Mouse (Mus musculus): ENCODE measurements around the gene Pde9a. TPM values are rescaled to one million over a fixed set of nuclear protein-coding genes. Genes with fewer than 3 reads are reported as not detected.

Pde9a gene
- polyA plus RNA-seq, 1 experiment from 2014 or later: 31.5 TPM

GRCm38 (mm10) chr17:31445061-31445731, 59.2 kb downstream of the Pde9a start:
- Histone ChIP-seq H3K9me3 (ENCODE audit: control insufficient read depth, low read length) (no peaks in the 10 kb centered on the region), H3K4me1 (replicated peaks; ENCODE audit: control insufficient read depth, insufficient read depth, low read length) (peaks cover 12% of the 10 kb centered on the region), H3K36me3 (ENCODE audit: control insufficient read depth, insufficient read depth, low read length) (no peaks in the 10 kb centered on the region; the same call in 1 of the 2 replicates), H3K9ac (ENCODE audit: low read length) (no peak overlapping the region), H3K27me3 (ENCODE audit: control insufficient read depth, insufficient read depth, low read depth, low read length) (no peaks in the 10 kb centered on the region), H3K27ac (ENCODE audit: low read length) (peak overlapping the region; percentile 0; the same call in 1 of the 2 replicates), H3K4me2 (ENCODE audit: low read depth, low read length) (no peak overlapping the region), H3K4me3 (ENCODE audit: low read length) (no peak overlapping the region)
- ATAC-seq (ENCODE audit: low read depth): peak; percentile 66
- 18% methylated on average over 7 of the region's 7 CpGs for WGBS

GRCm38 (mm10) chr17:31447766-31448165, 61.8 kb downstream of the Pde9a start:
- H3K27ac ChIP-seq (ENCODE audit: low read length): no peak overlapping the region
- peaks cover 15% of the 10 kb centered on the region for H3K4me1 ChIP-seq (replicated peaks; ENCODE audit: control insufficient read depth, insufficient read depth, low read length)
- 70% methylated on average over 5 of the region's 5 CpGs for WGBS
- H3K36me3 ChIP-seq (ENCODE audit: control insufficient read depth, insufficient read depth, low read length): no peaks in the 10 kb centered on the region; the same call in 1 of the 2 replicates
- H3K9ac ChIP-seq (ENCODE audit: low read length): no peak overlapping the region
- no peaks in the 10 kb centered on the region for H3K9me3 ChIP-seq (ENCODE audit: control insufficient read depth, low read length)
- H3K27me3 ChIP-seq (ENCODE audit: control insufficient read depth, insufficient read depth, low read depth, low read length): no peaks in the 10 kb centered on the region
- ATAC-seq (ENCODE audit: low read depth): no peak
- no peak overlapping the region for H3K4me3 ChIP-seq (ENCODE audit: low read length)
- no peak overlapping the region for H3K4me2 ChIP-seq (ENCODE audit: low read depth, low read length)

GRCm38 (mm10) chr17:31448519-31448918, 62.5 kb downstream of the Pde9a start:
- no peak for ATAC-seq (ENCODE audit: low read depth)
- no peak overlapping the region for H3K4me3 ChIP-seq (ENCODE audit: low read length)
- H3K9ac ChIP-seq (ENCODE audit: low read length): no peak overlapping the region
- H3K36me3 ChIP-seq (ENCODE audit: control insufficient read depth, insufficient read depth, low read length): no peaks in the 10 kb centered on the region; the same call in 1 of the 2 replicates
- H3K27me3 ChIP-seq (ENCODE audit: control insufficient read depth, insufficient read depth, low read depth, low read length): no peaks in the 10 kb centered on the region
- no peak overlapping the region for H3K27ac ChIP-seq (ENCODE audit: low read length)
- no peak overlapping the region for H3K4me2 ChIP-seq (ENCODE audit: low read depth, low read length)
- no peaks in the 10 kb centered on the region for H3K9me3 ChIP-seq (ENCODE audit: control insufficient read depth, low read length)
- peaks cover 15% of the 10 kb centered on the region for H3K4me1 ChIP-seq (replicated peaks; ENCODE audit: control insufficient read depth, insufficient read depth, low read length)
- WGBS: 77% methylated on average over 1 of the region's 1 CpGs

- no peak overlapping the region for H3K4me3 ChIP-seq (ENCODE audit: low read length)
- ATAC-seq (ENCODE audit: low read depth): no peak
- peaks cover 22% of the 10 kb centered on the region for H3K4me1 ChIP-seq (replicated peaks; ENCODE audit: control insufficient read depth, insufficient read depth, low read length)
- H3K9ac ChIP-seq (ENCODE audit: low read length): no peak overlapping the region
- H3K27me3 ChIP-seq (ENCODE audit: control insufficient read depth, insufficient read depth, low read depth, low read length): no peaks in the 10 kb centered on the region
- H3K4me2 ChIP-seq (ENCODE audit: low read depth, low read length): no peak overlapping the region
- H3K27ac ChIP-seq (ENCODE audit: low read length): no peak overlapping the region
- WGBS: 69% methylated on average over 3 of the region's 3 CpGs
- H3K36me3 ChIP-seq (ENCODE audit: control insufficient read depth, insufficient read depth, low read length): no peaks in the 10 kb centered on the region; the same call in 1 of the 2 replicates
- H3K9me3 ChIP-seq (ENCODE audit: control insufficient read depth, low read length): no peaks in the 10 kb centered on the region
These were observed 64.2 kb downstream of the Pde9a start for GRCm38 (mm10) chr17:31450206-31450605.

- Histone ChIP-seq H3K4me2 (ENCODE audit: low read depth, low read length) (no peak overlapping the region), H3K27ac (ENCODE audit: low read length) (peak overlapping the region; percentile 54), H3K9me3 (ENCODE audit: control insufficient read depth, low read length) (no peaks in the 10 kb centered on the region), H3K4me1 (replicated peaks; ENCODE audit: control insufficient read depth, insufficient read depth, low read length) (peaks cover 27% of the 10 kb centered on the region), H3K27me3 (ENCODE audit: control insufficient read depth, insufficient read depth, low read depth, low read length) (no peaks in the 10 kb centered on the region), H3K4me3 (ENCODE audit: low read length) (no peak overlapping the region), H3K9ac (ENCODE audit: low read length) (no peak overlapping the region), H3K36me3 (ENCODE audit: control insufficient read depth, insufficient read depth, low read length) (no peaks in the 10 kb centered on the region; the same call in 1 of the 2 replicates)
- 42% methylated on average over 8 of the region's 8 CpGs for WGBS
- peak; percentile 69 for ATAC-seq (ENCODE audit: low read depth)
These were observed 65.2 kb downstream of the Pde9a start for GRCm38 (mm10) chr17:31451179-31451708.

- H3K36me3 ChIP-seq (ENCODE audit: control insufficient read depth, insufficient read depth, low read length): no peaks in the 10 kb centered on the region
- H3K27ac ChIP-seq (ENCODE audit: low read length): peak overlapping the region; percentile 81
- H3K27me3 ChIP-seq (ENCODE audit: control insufficient read depth, insufficient read depth, low read depth, low read length): no peaks in the 10 kb centered on the region
- no peak overlapping the region for H3K9ac ChIP-seq (ENCODE audit: low read length)
- ATAC-seq (ENCODE audit: low read depth): no peak
- H3K9me3 ChIP-seq (ENCODE audit: control insufficient read depth, low read length): no peaks in the 10 kb centered on the region
- WGBS: 45% methylated on average over 2 of the region's 2 CpGs
- no peak overlapping the region for H3K4me2 ChIP-seq (ENCODE audit: low read depth, low read length)
- peaks cover 38% of the 10 kb centered on the region for H3K4me1 ChIP-seq (replicated peaks; ENCODE audit: control insufficient read depth, insufficient read depth, low read length)
- no peak overlapping the region for H3K4me3 ChIP-seq (ENCODE audit: low read length)
These were observed 66.8 kb downstream of the Pde9a start for GRCm38 (mm10) chr17:31452816-31453215.

- H3K4me3 ChIP-seq (ENCODE audit: low read length): no peak overlapping the region
- H3K27ac ChIP-seq (ENCODE audit: low read length): peak overlapping the region; percentile 81
- H3K36me3 ChIP-seq (ENCODE audit: control insufficient read depth, insufficient read depth, low read length): no peaks in the 10 kb centered on the region
- no peaks in the 10 kb centered on the region for H3K27me3 ChIP-seq (ENCODE audit: control insufficient read depth, insufficient read depth, low read depth, low read length)
- no peaks in the 10 kb centered on the region for H3K9me3 ChIP-seq (ENCODE audit: control insufficient read depth, low read length)
- WGBS: 39% methylated on average over 3 of the region's 3 CpGs
- no peak overlapping the region for H3K9ac ChIP-seq (ENCODE audit: low read length)
- ATAC-seq (ENCODE audit: low read depth): no peak
- peaks cover 42% of the 10 kb centered on the region for H3K4me1 ChIP-seq (replicated peaks; ENCODE audit: control insufficient read depth, insufficient read depth, low read length)
- no peak overlapping the region for H3K4me2 ChIP-seq (ENCODE audit: low read depth, low read length)
These were observed 67.5 kb downstream of the Pde9a start for GRCm38 (mm10) chr17:31453476-31453875.

GRCm38 (mm10) chr17:31454056-31454455, 68.0 kb downstream of the Pde9a start:
- ATAC-seq (ENCODE audit: low read depth): no peak
- 62% methylated on average over 9 of the region's 9 CpGs for WGBS
- Histone ChIP-seq H3K9ac (ENCODE audit: low read length) (peak overlapping the region; percentile 33), H3K4me1 (replicated peaks; ENCODE audit: control insufficient read depth, insufficient read depth, low read length) (peaks cover 42% of the 10 kb centered on the region), H3K27me3 (ENCODE audit: control insufficient read depth, insufficient read depth, low read depth, low read length) (no peaks in the 10 kb centered on the region), H3K36me3 (ENCODE audit: control insufficient read depth, insufficient read depth, low read length) (no peaks in the 10 kb centered on the region), H3K4me2 (ENCODE audit: low read depth, low read length) (no peak overlapping the region), H3K27ac (ENCODE audit: low read length) (peak overlapping the region; percentile 81), H3K9me3 (ENCODE audit: control insufficient read depth, low read length) (no peaks in the 10 kb centered on the region), H3K4me3 (ENCODE audit: low read length) (no peak overlapping the region)

- Histone ChIP-seq H3K4me2 (ENCODE audit: low read depth, low read length) (0 out of 2 replicates have a peak overlapping the region, but pooled peaks have one; percentile 24), H3K36me3 (ENCODE audit: control insufficient read depth, insufficient read depth, low read length) (peaks cover 5% of the 10 kb centered on the region; the same call in 1 of the 2 replicates), H3K27ac (ENCODE audit: low read length) (peak overlapping the region; percentile 88), H3K4me3 (ENCODE audit: low read length) (no peak overlapping the region), H3K4me1 (replicated peaks; ENCODE audit: control insufficient read depth, insufficient read depth, low read length) (peaks cover 39% of the 10 kb centered on the region), H3K9ac (ENCODE audit: low read length) (no peak overlapping the region), H3K27me3 (ENCODE audit: control insufficient read depth, insufficient read depth, low read depth, low read length) (no peaks in the 10 kb centered on the region), H3K9me3 (ENCODE audit: control insufficient read depth, low read length) (no peaks in the 10 kb centered on the region)
- 38% methylated on average over 18 of the region's 18 CpGs for WGBS
- ATAC-seq (ENCODE audit: low read depth): peak; percentile 90
These were observed 70.9 kb downstream of the Pde9a start for GRCm38 (mm10) chr17:31456723-31457567.
